Mouse (Mus musculus) ES-E14 (cell line): ENCODE data around the gene Cldn15.

Experiments
- HCFC1 ChIP-seq: IDR thresholded peaks from 2 replicates; pipeline ENCODE4 v1.6.1; 2012; ENCODE audit warnings: low read length, inconsistent platforms, borderline replicate concordance; ENCODE audit not compliant: insufficient read depth
- MAFK ChIP-seq: IDR thresholded peaks from 2 replicates; pipeline ENCODE4 v1.6.1; 2014; ENCODE audit warnings: mild to moderate bottlenecking, low read depth, low read length, inconsistent platforms; ENCODE audit not compliant: insufficient read depth
- ZC3H11A ChIP-seq: IDR thresholded peaks from 2 replicates; pipeline ENCODE4 v1.6.1; 2012; ENCODE audit warnings: low read depth, mild to moderate bottlenecking, inconsistent platforms, low read length, borderline replicate concordance
- ZNF384 ChIP-seq: IDR thresholded peaks from 2 replicates; pipeline ENCODE4 v1.6.1; 2012; ENCODE audit warnings: low read depth, low read length, inconsistent platforms

GRCm38 (mm10) chr5:136973670-136974069 is 7.3 kb downstream of the Cldn15 start:
- TF ChIP-seq MAFK (no peak), ZNF384 (no peak), HCFC1 (no peak), ZC3H11A (no peak)
